Comparison of ENCODE assay signal across 8 mouse cellular contexts in the genomic region with DNA sequence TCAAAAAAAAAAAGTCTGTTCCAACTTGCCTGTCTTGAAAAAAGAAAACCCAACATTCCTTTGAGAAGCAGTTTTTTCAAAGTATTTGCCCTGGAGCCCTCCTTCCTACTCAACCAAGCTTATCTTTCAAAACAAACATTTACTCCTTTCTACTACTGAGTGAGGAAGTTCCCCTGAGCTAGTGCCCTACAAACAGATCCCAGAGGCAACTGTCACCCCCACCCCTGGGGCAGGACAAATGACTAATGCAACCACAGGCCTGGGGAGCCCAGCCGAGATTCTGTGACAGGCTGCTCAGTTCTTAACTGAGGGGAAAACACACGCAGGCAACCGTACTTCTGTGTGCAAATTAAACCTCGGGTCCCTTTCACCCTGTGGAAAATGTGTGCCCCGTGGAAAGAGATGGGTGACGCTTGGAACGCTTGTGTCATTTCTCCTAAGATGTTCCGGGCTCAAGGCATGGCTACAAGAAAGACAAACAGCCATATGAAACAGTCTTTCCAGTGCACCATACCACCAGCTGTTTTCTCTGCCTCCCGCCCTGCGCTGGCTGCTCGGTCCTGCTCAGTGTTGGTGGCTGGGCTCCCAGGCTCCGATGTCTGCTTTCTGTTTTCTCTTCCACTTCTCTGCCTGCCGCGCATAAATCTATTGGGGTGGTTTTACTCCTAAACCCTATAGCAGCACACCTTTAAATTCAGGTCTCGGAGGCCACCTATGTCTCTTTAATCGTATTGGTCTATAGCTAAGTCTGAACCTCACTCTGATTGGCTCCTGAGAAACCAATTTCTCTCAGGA. TPM values are rescaled to one million over a fixed set of nuclear protein-coding genes. Genes with fewer than 3 reads are reported as not detected.
DNase-seq lines count a peak whose midpoint lies in the region; ATAC-seq and TF ChIP-seq lines count a peak whose summit lies in the region.

No protein-coding gene starts in this region.

- DNase-seq in 3134 (ENCODE audit: extremely low read depth, insufficient read length, low spot score): peak; percentile 78
- DNase-seq in CH12.LX (ENCODE audit: extremely low read depth): peak; percentile 74
- peak; percentile 81 for DNase-seq in embryonic facial prominence, embryonic 14.5 days (ENCODE audit: low spot score)
- DNase-seq in heart, postnatal 4 days: peak; percentile 48
- DNase-seq in limb, embryonic 11.5 days (ENCODE audit: low spot score): peak; percentile 60
- DNase-seq in midbrain, embryonic 11.5 days (ENCODE audit: low spot score, missing footprints): no peak
- DNase-seq in ovary, postnatal 10 days (ENCODE audit: low spot score): no peak
- no peak for DNase-seq in right cerebral cortex, postnatal 14 days

- 6% methylated on average over 16 of the region's 16 CpGs for WGBS in embryonic facial prominence, embryonic 14.5 days
- WGBS in limb, embryonic 11.5 days: 17% methylated on average over 16 of the region's 16 CpGs
- 15% methylated on average over 16 of the region's 16 CpGs for WGBS in midbrain, embryonic 11.5 days

- TF ChIP-seq CTCF in CH12.LX (conservative IDR thresholded peaks at IDR 0.05 in 1 of 2, IDR thresholded peaks at IDR 0.05 in 1 of 2; ENCODE audit: low read depth in 2 of 2, low read length in 2 of 2): no peak

- H3K9me3 ChIP-seq in CH12.LX (replicated peaks; ENCODE audit: low read length): no peaks in the 10 kb centered on the region
- H3K9me3 ChIP-seq in embryonic facial prominence, embryonic 14.5 days (ENCODE audit: control insufficient read depth, low read length): no peaks in the 10 kb centered on the region
- no peaks in the 10 kb centered on the region for H3K9me3 ChIP-seq in limb, embryonic 11.5 days (ENCODE audit: control insufficient read depth, low read length)
- no peaks in the 10 kb centered on the region for H3K9me3 ChIP-seq in midbrain, embryonic 11.5 days (ENCODE audit: control insufficient read depth, low read length)

- TF ChIP-seq EP300 in CH12.LX (IDR thresholded peaks at IDR 0.05; ENCODE audit: low read length): peak; percentile 65; the same call in 1 of the 2 replicates

- in situ Hi-C loops in CH12.LX (cut with MboI; ENCODE audit: low pct_ligation_motif_present, low pct_unique_long_range_greater_than_20kb, low sequenced_read_pairs): no loop called here

- ATAC-seq in embryonic facial prominence, embryonic 14.5 days (ENCODE audit: low read depth): peak; percentile 75
- no peak for ATAC-seq in limb, embryonic 11.5 days (ENCODE audit: insufficient number of reproducible peaks, low FRiP score, low TSS enrichment, low read depth)
- ATAC-seq in midbrain, embryonic 11.5 days (ENCODE audit: low FRiP score): 0 out of 2 replicates have a peak, but pooled peaks have one; percentile 31

- H3K79me2 ChIP-seq in CH12.LX (replicated peaks; ENCODE audit: control insufficient read depth, extremely low read depth, insufficient read depth, poor library complexity, severe bottlenecking): no peaks in the 10 kb centered on the region

- peak overlapping the region; percentile 92 for H3K4me2 ChIP-seq in CH12.LX (ENCODE audit: insufficient read depth, low read depth, poor library complexity, severe bottlenecking)
- peak overlapping the region; percentile 54 for H3K4me2 ChIP-seq in embryonic facial prominence, embryonic 14.5 days (ENCODE audit: low read depth, low read length)
- H3K4me2 ChIP-seq in limb, embryonic 11.5 days (ENCODE audit: low read depth, severe bottlenecking): peak overlapping the region; percentile 41
- peak overlapping the region; percentile 36 for H3K4me2 ChIP-seq in midbrain, embryonic 11.5 days

- no peaks in the 10 kb centered on the region for H3K36me3 ChIP-seq in CH12.LX (replicated peaks in 1 of 2; ENCODE audit: control insufficient read depth in 1 of 2, insufficient read depth in 1 of 2, low read length in 1 of 2)
- H3K36me3 ChIP-seq in embryonic facial prominence, embryonic 14.5 days (ENCODE audit: control insufficient read depth, insufficient read depth, low read length): 0 out of 2 replicates have a peak, but pooled peaks cover 5% of the 10 kb centered on the region
- no peaks in the 10 kb centered on the region for H3K36me3 ChIP-seq in limb, embryonic 11.5 days (ENCODE audit: control insufficient read depth, insufficient read depth, low read length)
- H3K36me3 ChIP-seq in midbrain, embryonic 11.5 days (ENCODE audit: control insufficient read depth, insufficient read depth, low read length): no peaks in the 10 kb centered on the region

- no peak for TF ChIP-seq RAD21 in CH12.LX (IDR thresholded peaks at IDR 0.05; ENCODE audit: low read depth, low read length)

- no peak for TF ChIP-seq POLR2A in CH12.LX (IDR thresholded peaks at IDR 0.05; ENCODE audit: low read depth, low read length)

- dilution Hi-C loops in CH12.LX (cut with MboI; ENCODE audit: extremely low pct_ligation_motif_present, extremely low pct_unique_long_range_greater_than_20kb, low sequenced_read_pairs): no loop called here

- H3K27me3 ChIP-seq in CH12.LX (replicated peaks): no peaks in the 10 kb centered on the region
- peaks cover 10% of the 10 kb centered on the region for H3K27me3 ChIP-seq in embryonic facial prominence, embryonic 14.5 days (replicated peaks; ENCODE audit: control insufficient read depth, insufficient read depth, low read length)
- no peaks in the 10 kb centered on the region for H3K27me3 ChIP-seq in limb, embryonic 11.5 days (ENCODE audit: control insufficient read depth, insufficient read depth, low read length)
- peaks cover 28% of the 10 kb centered on the region for H3K27me3 ChIP-seq in midbrain, embryonic 11.5 days (ENCODE audit: control insufficient read depth, insufficient read depth, low read length)

- H3K9ac ChIP-seq in CH12.LX (ENCODE audit: insufficient read depth, low read depth): peak overlapping the region; percentile 10; the same call in 1 of the 2 replicates
- H3K9ac ChIP-seq in embryonic facial prominence, embryonic 14.5 days (ENCODE audit: low read depth, low read length): peak overlapping the region; percentile 49
- H3K9ac ChIP-seq in limb, embryonic 11.5 days (ENCODE audit: low read length): no peak overlapping the region
- H3K9ac ChIP-seq in midbrain, embryonic 11.5 days (ENCODE audit: low read length): peak overlapping the region; percentile 3; the same call in 1 of the 2 replicates

- H3K4me1 ChIP-seq in CH12.LX (ENCODE audit: control insufficient read depth in 1 of 2, insufficient read depth in 2 of 2): peaks cover 16 to 26% of the 10 kb centered on the region in 2 experiments
- peaks cover 22% of the 10 kb centered on the region for H3K4me1 ChIP-seq in embryonic facial prominence, embryonic 14.5 days (ENCODE audit: control insufficient read depth, insufficient read depth, low read length)
- H3K4me1 ChIP-seq in limb, embryonic 11.5 days (ENCODE audit: control insufficient read depth, insufficient read depth, low read length): peaks cover 19% of the 10 kb centered on the region
- peaks cover 16% of the 10 kb centered on the region for H3K4me1 ChIP-seq in midbrain, embryonic 11.5 days (ENCODE audit: control insufficient read depth, insufficient read depth, low read length)

- peak overlapping the region; percentile 49; the same call in 1 of the 2 replicates for H3K27ac ChIP-seq in CH12.LX (ENCODE audit: insufficient read depth, low read depth)
- H3K27ac ChIP-seq in embryonic facial prominence, embryonic 14.5 days (replicated peaks; ENCODE audit: low read depth, low read length): peak overlapping the region; percentile 62
- no peak overlapping the region for H3K27ac ChIP-seq in limb, embryonic 11.5 days (replicated peaks; ENCODE audit: low read depth, low read length)
- H3K27ac ChIP-seq in midbrain, embryonic 11.5 days (ENCODE audit: low read depth, low read length): no peak overlapping the region

- peak overlapping the region; percentile 38 to 49 (median 39) for H3K4me3 ChIP-seq in CH12.LX (replicated peaks in 1 of 3; ENCODE audit: low read depth in 2 of 3, low read length in 2 of 3, poor library complexity in 1 of 3)
- peak overlapping the region; percentile 26 for H3K4me3 ChIP-seq in embryonic facial prominence, embryonic 14.5 days (ENCODE audit: low read depth, low read length)
- H3K4me3 ChIP-seq in limb, embryonic 11.5 days (ENCODE audit: low read depth, low read length): no peak overlapping the region; the same call in 1 of the 2 replicates
- 0 out of 2 replicates have a peak overlapping the region, but pooled peaks have one; percentile 7 for H3K4me3 ChIP-seq in midbrain, embryonic 11.5 days (ENCODE audit: low read depth, low read length)

TF ChIP-seq in CH12.LX, 34 proteins besides CTCF, POLR2A, EP300 and RAD21 (continues in another document):
- no peak; the same call in 1 of the 2 replicates for TF ChIP-seq MXI1 (IDR thresholded peaks at IDR 0.05; ENCODE audit: low read depth, low read length)
- no peak for TF ChIP-seq E2F4 (IDR thresholded peaks at IDR 0.05; ENCODE audit: insufficient replicate concordance, low read depth, low read length)
- TF ChIP-seq BHLHE40 (IDR thresholded peaks at IDR 0.05; ENCODE audit: low read depth, low read length): peak; percentile 46; the same call in 1 of the 2 replicates
- no peak; the same call in 1 of the 2 replicates for TF ChIP-seq ELF1 (IDR thresholded peaks at IDR 0.05; ENCODE audit: low read depth, low read length)
- no peak for TF ChIP-seq CHD1 (IDR thresholded peaks at IDR 0.05; ENCODE audit: low read depth, low read length)
- no peak for TF ChIP-seq ZKSCAN1 (IDR thresholded peaks at IDR 0.05; ENCODE audit: borderline replicate concordance, low read depth, low read length)
- no peak for TF ChIP-seq NRF1 (IDR thresholded peaks at IDR 0.05; ENCODE audit: low read depth, low read length)
- no peak for TF ChIP-seq POLR2AphosphoS2 (IDR thresholded peaks at IDR 0.05; ENCODE audit: low read depth, low read length)
- TF ChIP-seq SMC3 (IDR thresholded peaks at IDR 0.05; ENCODE audit: low read depth, low read length): no peak
- TF ChIP-seq NELFE (IDR thresholded peaks at IDR 0.05; ENCODE audit: low read depth, low read length): no peak
- TF ChIP-seq USF1 (IDR thresholded peaks at IDR 0.05; ENCODE audit: low read depth, low read length): no peak
- no peak for TF ChIP-seq KAT2A (IDR thresholded peaks at IDR 0.05; ENCODE audit: insufficient replicate concordance, low read length)
- TF ChIP-seq TCF12 (IDR thresholded peaks at IDR 0.05; ENCODE audit: low read depth, low read length): peak; percentile 46; the same call in 1 of the 2 replicates
- peak; percentile 9; the same call in 1 of the 2 replicates for TF ChIP-seq MAFK (IDR thresholded peaks at IDR 0.05; ENCODE audit: insufficient replicate concordance, low read length)
- no peak for TF ChIP-seq USF2 (conservative IDR thresholded peaks at IDR 0.05; ENCODE audit: low read depth, low read length)

RNA-seq across cellular contexts. Expression of a gene that starts 14.4 kb away (rescaled TPM):
- not detected in 2 replicates for total RNA-seq in CH12.LX (2012; rRNA removed)
- not detected in 2 replicates for total RNA-seq in CH12.LX (2014; rRNA removed)
- not detected in 2 replicates for polyA plus RNA-seq in CH12.LX (2012; ENCODE audit: insufficient read length, low read depth)
- polyA plus RNA-seq in embryonic facial prominence, embryonic 14.5 days (2014; fragmentation: Nextera tagmentation; extraction: Ambion mirVana): 18.0 and 19.8 TPM in 2 replicates
- 10 to 100 TPM; 39.2 to 40.0 TPM for total RNA-seq in heart, postnatal 4 days (2021)
- 18.5 and 19.8 TPM in 2 replicates for polyA plus RNA-seq in limb, embryonic 11.5 days (2014; fragmentation: Nextera tagmentation; extraction: Ambion mirVana)
- 10.0 and 10.3 TPM in 2 replicates for polyA plus RNA-seq in midbrain, embryonic 11.5 days (2014; fragmentation: Nextera tagmentation; extraction: Ambion mirVana)

Comparison
In these comparisons a context has a peak if more than half of its experiments do, and no peak if none do; other contexts are left out.
1. DNase-seq: peak in 3134 (single experiment), CH12.LX (single experiment), embryonic facial prominence, embryonic 14.5 days (single experiment), heart, postnatal 4 days (single experiment) and limb, embryonic 11.5 days (single experiment); none in midbrain, embryonic 11.5 days (single experiment), ovary, postnatal 10 days (single experiment) and right cerebral cortex, postnatal 14 days (single experiment).
2. H3K27ac ChIP-seq: peak in CH12.LX (single experiment) and embryonic facial prominence, embryonic 14.5 days (single experiment); none in limb, embryonic 11.5 days (single experiment) and midbrain, embryonic 11.5 days (single experiment).
3. H3K4me2 ChIP-seq: peak in every context shown above with its lines; median percentile 92 in CH12.LX; 54 in embryonic facial prominence, embryonic 14.5 days; 41 in limb, embryonic 11.5 days; 36 in midbrain, embryonic 11.5 days.
4. RNA of a gene that starts 14.4 kb away (polyA plus RNA-seq): 18.0 to 19.8 TPM in embryonic facial prominence, embryonic 14.5 days, 18.5 to 19.8 TPM in limb, embryonic 11.5 days and 10.0 to 10.3 TPM in midbrain, embryonic 11.5 days; not detected in CH12.LX; every median in the first group is over 10 times any median in the second.